Mouse (Mus musculus) cerebellum, postnatal 4 days (tissue): ENCODE results near the gene Sema4a.
"Not testable (repeated sequence)": the region's sequence is repeated elsewhere in the genome, so short reads cannot be mapped to it uniquely, and the experiment has no call there.

Experiments used
- DNase-seq, 2 experiments: peaks; one replicate each; pipeline ENCODE4 v3.0.0; 2022; ENCODE audit warnings: low spot score in 2 of 2, mixed read lengths in 1 of 2

Sema4a gene

GRCm38 (mm10) chr3:88455588-88456264 lies 5.3 kb downstream of the Sema4a start:
- no peak for DNase-seq

DNA sequence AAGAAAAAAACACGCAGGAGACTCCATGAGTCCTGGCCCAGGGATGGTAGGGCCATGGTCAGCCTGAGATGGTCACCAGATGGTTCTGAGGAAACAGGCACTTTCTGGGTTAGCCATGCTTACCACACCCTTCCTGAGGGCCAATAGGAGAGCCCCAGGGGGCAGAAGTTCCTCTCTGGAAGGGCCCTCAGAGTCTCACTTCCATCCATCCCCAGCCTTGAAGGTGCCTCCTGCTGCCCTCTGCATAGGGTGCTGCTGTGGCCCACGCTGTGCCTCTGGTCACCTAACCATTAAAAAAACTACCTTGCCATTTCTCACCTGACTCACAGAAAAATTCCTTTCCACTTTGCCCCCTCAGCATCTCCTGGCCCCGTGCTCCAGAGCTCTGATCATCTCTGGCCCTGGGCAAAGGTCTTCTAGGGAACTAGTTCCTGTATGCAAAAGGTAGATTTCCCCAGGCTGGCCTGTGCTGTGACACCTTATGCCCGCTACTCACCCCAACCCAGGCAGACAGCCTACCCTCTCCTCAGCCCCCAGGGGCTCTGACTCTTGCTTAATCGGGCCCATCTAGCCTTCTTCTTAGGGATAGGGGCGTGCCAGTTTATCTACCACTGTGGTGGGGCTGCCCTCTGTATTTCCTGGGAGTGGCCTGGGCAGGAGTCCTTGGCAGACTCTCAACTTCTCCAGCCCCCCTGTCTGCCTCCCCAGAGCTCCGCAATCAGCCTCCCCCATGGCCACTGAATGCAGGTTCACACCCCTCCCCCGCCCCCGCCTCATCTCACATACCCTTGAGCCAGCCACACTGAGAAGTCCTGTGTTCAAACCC lies 6.0 kb downstream of the Sema4a start:
- no peak for DNase-seq

DNA sequence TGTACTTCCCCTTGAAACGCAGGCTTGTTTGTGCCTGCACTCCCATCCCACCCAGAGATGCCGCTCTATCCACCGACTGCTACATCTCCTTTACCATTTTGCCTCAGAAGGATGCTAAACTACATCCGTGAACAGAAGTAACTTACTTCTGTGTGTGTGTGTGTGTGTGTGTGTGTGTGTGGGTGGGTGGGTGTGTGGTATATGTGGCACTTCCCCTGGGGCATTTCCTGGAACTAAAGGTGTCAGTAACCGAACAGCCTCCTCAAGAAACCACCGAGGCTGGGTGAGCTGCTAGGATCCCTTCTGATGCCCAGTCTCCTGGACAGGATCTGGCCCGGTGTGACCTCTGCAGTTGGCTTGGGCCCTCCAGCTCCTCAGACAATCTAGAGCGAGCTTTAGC lies 7.0 kb downstream of the Sema4a start:
- DNase-seq: no peak

GRCm38 (mm10) chr3:88453369-88453768 lies 7.6 kb downstream of the Sema4a start:
- DNase-seq: no peak

- no peak for DNase-seq
Observed at GRCm38 (mm10) chr3:88452716-88453115, 8.3 kb downstream of the Sema4a start.

GRCm38 (mm10) chr3:88452246-88452645 lies 8.7 kb downstream of the Sema4a start:
- DNase-seq: no peak

DNA sequence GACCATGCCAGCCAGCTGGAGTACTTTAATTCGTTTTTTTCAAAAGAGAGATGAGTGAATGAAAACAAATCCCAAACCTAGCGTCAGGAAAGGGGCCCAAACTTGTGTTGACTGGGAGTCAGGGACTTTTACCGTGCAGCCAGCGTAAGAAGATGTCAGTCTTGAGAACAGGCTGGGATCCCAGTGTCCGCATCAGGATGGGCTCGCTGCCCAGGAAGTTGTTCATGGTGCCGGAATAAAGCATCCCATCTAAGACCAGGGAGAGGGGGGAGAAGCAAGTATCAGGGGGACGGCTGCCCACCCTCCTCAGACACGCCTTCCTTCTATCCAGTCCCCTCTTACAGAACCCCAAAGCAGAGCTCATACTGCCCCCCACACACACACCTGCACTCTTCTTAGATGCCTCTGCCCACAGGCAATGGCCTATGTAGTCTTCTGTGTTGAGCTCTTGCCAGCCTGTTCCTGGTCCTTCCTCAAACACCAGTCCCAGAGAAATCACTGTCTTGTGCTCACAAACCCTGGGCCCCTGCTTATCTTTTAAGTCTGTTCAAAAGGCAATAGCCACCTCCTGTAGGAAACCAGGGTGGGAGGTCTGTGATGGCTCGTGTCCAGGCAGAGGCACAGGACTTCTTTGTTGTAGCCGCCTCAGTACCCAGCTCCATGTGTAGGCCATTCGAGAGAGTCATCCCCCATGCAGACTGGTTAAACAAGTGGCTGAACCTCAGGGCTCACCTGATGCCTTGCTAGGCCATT lies 10.4 kb downstream of the Sema4a start:
- no peak for DNase-seq

DNA sequence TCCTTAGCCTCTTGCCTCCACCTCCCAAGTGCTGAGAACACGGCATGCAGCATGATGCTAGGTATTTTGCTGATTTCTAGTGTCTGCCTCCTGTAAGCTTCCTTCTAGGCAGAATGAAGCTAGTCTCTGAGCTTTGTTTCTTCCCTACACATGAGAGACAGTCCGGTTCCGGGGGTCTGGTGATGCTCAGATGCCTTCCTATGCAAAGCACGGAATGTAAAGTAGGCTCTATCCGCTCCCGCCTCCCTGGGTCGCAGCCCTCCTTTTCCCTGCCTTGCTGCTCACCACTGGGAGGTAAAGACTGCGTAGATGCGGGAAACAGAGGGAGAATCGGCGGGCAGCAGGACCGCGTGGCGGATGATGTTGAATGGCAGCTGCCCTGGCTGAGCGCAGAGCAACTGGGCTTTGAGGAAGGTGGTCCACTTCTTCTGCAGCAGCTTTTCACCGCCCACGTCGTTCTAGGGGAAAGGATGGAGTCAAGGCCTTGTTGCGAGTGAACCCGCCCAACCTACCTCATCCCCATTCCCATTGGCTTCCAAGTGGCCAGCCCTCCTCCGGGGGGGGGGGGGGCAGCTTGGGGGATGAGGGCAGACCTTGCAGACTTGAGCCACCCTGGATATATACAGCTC lies 11.5 kb downstream of the Sema4a start:
- DNase-seq: peak in 1 of 2 experiments; percentile 44

DNA sequence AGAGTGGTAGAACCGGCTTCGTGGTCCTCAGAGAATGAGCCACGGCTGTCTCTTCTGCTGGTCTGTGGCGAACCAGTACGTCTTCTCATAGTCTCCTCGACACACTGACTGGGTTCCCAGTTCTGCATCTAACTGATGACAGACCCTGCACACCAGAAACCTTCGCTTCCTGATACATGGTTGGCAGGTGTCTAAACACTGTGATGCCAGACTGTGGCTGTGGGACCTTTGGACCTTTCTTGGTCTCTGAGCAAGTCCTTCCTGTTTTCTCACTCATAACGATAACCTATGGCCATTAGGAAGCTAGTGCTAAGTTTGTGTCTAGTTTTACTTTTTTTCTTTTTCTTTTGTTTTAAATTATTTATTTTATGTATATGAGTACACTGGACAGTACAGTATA lies 12.5 kb downstream of the Sema4a start:
- DNase-seq: no peak

DNA sequence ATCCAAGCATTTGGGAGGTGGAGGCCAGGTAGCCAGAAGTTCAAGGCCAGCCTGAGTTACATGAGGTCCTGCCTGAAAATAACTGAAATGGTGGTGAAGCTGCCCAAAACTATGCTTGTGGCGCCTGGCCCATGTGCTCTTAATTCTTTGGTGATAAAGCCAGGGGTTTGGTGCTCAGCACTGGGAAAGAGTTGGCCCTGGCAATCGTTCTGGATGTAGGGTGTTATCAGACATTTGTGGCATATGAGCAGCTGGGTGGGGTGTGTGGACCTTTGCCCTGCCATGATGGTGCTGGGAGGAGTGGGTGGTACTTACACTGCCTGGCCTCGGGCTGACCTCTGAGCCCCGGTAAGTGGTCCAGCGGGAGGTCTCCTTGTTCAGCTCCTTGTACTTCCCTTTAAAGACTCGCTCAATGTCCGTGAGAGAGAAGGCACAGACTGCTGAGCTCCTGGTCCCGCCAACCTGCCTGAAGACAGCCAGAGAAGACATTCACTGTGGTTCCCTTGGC lies 13.3 kb downstream of the Sema4a start:
- no peak for DNase-seq

- no peak for DNase-seq
Observed at GRCm38 (mm10) chr3:88446471-88447123, 14.4 kb downstream of the Sema4a start.

DNA sequence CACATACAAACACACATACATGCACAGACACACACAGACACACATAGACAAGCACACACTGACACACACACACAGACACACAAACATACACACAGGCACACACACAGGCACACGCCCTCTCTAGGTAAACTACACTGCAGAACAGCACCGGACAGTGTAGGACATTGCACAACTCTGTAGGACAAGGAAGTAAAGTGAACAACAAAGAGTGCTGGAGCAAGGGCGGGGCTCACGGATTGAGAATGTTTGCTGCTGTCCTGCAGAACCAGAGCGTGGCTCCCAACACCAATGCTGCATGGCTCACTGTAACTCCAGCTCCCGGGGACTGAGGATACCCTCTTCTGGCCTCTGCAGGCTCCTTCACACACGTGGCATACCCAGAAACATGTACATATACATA lies 18.1 kb downstream of the Sema4a start:
- no peak for DNase-seq

- no peak for DNase-seq
Observed at GRCm38 (mm10) chr3:88442488-88442887, 18.5 kb downstream of the Sema4a start.

- no peak for DNase-seq
Observed at GRCm38 (mm10) chr3:88440500-88441381, 20.2 kb downstream of the Sema4a start.

- DNase-seq: no peak
Observed at GRCm38 (mm10) chr3:88439582-88439981, 21.4 kb downstream of the Sema4a start.

DNA sequence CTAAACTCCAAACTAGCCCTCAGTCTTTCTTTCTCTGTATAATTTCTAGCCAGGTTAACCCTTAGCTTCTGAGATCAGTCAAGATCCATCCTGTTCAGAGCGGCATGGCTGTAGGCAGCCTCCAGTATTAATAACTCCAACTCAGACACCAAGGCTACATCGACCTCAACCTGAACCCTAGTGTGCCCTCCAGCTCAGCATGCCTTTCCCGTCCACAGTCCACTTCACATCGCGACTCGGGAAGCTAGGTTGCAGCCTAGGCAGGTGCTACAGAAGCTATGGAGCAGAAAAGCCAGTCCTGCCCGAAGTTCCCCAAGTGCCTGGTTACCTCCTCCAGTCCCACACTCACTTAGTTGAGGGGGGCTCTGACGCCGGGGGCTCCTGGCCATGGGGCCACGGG lies 23.5 kb downstream of the Sema4a start:
- DNase-seq: no peak

DNA sequence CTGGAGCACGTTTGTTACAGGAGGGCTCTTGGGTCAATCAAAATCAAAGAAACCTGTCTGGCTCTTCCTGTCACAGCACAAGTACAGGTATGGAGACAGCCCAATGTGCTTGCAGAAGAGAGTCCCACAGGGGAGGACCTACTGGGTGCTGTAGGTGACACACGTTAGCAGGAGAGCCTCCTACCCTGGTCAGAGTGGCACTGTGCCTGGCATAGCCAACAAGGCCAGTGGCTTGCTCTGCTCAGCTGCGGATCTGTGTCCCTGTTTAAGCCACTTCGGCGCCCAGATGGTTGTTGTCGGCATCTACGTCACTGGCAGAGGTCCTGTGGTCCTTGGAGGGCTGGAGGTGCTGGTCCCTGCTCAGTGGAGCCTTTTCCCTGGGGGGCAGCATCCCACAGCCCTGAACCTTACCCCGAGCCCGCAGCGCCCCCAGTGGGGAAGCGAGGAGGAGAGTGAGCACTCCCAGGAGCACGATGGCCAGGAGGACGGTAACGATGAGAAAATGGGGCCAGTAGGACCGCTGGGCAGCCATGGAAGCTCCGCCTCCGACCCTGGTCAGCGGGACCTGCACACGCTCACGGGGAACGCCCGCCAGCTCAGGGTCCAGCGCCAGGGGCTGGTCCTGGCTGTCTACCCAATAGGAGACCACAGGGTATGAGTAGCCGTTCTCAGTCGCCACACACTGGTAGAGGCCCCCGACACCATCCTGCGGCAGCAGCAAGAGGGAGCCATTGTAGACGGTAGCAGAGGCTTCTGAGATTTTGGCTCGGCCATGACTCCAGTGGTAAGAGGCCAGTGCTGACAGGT lies 24.4 kb downstream of the Sema4a start:
- peak in 1 of 2 experiments; percentile 62 for DNase-seq

DNA sequence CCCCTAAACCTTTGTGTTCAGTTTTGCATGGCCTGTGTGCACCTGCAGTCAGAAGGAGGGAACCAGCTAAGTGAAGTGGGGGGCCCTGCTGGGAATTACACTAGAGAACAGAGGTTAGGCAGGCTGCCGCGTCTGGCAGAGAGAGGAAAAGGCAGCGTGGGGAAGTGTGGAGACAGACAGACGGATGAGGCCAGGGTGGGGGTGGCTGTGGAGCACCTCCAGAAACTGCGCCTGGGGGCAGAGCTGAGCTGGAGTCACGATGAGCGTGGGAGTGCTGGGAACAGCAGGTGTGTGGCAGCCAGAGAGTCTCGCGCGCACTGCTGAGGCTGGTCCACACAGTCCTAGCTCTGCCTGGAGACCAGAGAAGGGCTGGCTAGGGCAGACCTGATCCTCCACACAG lies 25.5 kb downstream of the Sema4a start:
- no peak for DNase-seq

- not testable (repeated sequence) for DNase-seq
Observed at GRCm38 (mm10) chr3:88428639-88429038, 32.3 kb downstream of the Sema4a start.
